Mouse (Mus musculus) liver, embryonic 11.5 days (tissue): ENCODE data around the gene P2rx3. TPM values are rescaled to one million over a fixed set of nuclear protein-coding genes. Genes with fewer than 3 reads are reported as not detected.

Source experiments
- ATAC-seq: fragments of 200-750 bp; cut with Nextera tagmentation; replicated peaks from 2 replicates; pipeline ENCODE4 v1.8.0; 2017; ENCODE audit warnings: moderate number of reproducible peaks, mild to moderate bottlenecking, moderate TSS enrichment, moderate library complexity; ENCODE audit not compliant: low FRiP score
- DNase-seq: peaks from one replicate; pipeline ENCODE4 v3.0.0-alpha.2; 2017; ENCODE audit warnings: low spot score
- H3K27ac ChIP-seq: fragments of 300-500 bp; sonication (generic); 2 replicates; pipeline ENCODE4 v1.5.1; 2014; ENCODE audit warnings: mild to moderate bottlenecking, low read depth, low read length, control low read depth
- H3K27me3 ChIP-seq: fragments of 300-500 bp; sonication (generic); replicated peaks from 2 replicates; pipeline ENCODE4 v1.6.1; 2014; ENCODE audit warnings: low read length, mixed read lengths; ENCODE audit not compliant: control insufficient read depth, insufficient read depth
- H3K36me3 ChIP-seq: fragments of 300-500 bp; sonication (generic); 2 replicates; pipeline ENCODE4 v1.6.1; 2014; ENCODE audit warnings: mild to moderate bottlenecking, low read length, moderate library complexity, mixed read lengths; ENCODE audit not compliant: control insufficient read depth, insufficient read depth
- H3K4me1 ChIP-seq: fragments of 300-500 bp; sonication (generic); replicated peaks from 2 replicates; pipeline ENCODE4 v1.6.1; 2014; ENCODE audit warnings: low read length, mixed read lengths; ENCODE audit not compliant: control insufficient read depth, insufficient read depth
- H3K4me2 ChIP-seq: fragments of 300-500 bp; sonication (generic); 2 replicates; pipeline ENCODE4 v1.6.1; 2014; ENCODE audit warnings: mild to moderate bottlenecking, control low read depth, moderate library complexity
- H3K4me3 ChIP-seq: fragments of 300-500 bp; sonication (generic); 2 replicates; pipeline ENCODE4 v1.5.1; 2014; ENCODE audit warnings: low read depth, low read length, control low read depth
- H3K9ac ChIP-seq: fragments of 300-500 bp; sonication (generic); 2 replicates; pipeline ENCODE4 v1.6.1; 2014; ENCODE audit warnings: low read depth, low read length, control low read depth
- H3K9me3 ChIP-seq: fragments of 300-500 bp; sonication (generic); 2 replicates; pipeline ENCODE4 v1.6.1; 2016; ENCODE audit warnings: low read length, inconsistent platforms, mixed read lengths; ENCODE audit not compliant: control insufficient read depth
- WGBS: fragments of 180-500 bp; shearing (Covaris S2); extraction: QIAGEN DNeasy Blood & Tissue Kit; methylation state at CpG from one replicate; pipeline ENCODE4 v1.1.7; 2014; 5-methylcytosine and 5-hydroxymethylcytosine counted together
- polyA plus RNA-seq: library from polyadenylated mRNA; unstranded; fragments of >200 nt; fragmentation: Nextera tagmentation; extraction: Ambion mirVana; gene quantifications from 2 replicates; pipeline ENCODE4 v1.2.1, GENCODE M21; 2014

Gene P2rx3
- polyA plus RNA-seq, 1 experiment from 2014 or later: 1.1 TPM

DNA sequence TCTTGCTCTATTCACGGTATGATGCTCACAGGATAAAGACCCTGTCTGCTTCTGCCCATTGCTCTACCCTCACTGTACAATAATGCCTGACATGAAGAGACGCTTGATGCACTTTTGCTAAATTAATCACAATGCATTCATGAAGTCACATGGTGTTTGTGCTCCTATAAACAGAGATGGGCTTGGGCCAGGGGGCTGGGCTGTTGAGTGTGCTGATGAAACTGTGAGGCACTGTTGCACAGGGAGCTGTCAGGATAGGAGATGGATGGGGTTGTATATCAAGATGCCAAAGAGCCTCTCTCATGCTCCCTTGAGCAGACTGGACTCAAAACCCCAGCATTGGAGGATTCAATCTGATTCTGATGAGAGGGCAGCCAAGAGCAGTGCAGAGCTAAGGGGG is 4.1 kb downstream of the P2rx3 start:
- 69% methylated on average over 2 of the region's 2 CpGs for WGBS
- Histone ChIP-seq H3K27me3 (peaks cover 16% of the 10 kb centered on the region), H3K4me3 (no peak overlapping the region), H3K9ac (no peak overlapping the region), H3K27ac (no peak overlapping the region), H3K4me1 (peaks cover 5% of the 10 kb centered on the region), H3K36me3 (no peaks in the 10 kb centered on the region), H3K9me3 (no peaks in the 10 kb centered on the region), H3K4me2 (no peak overlapping the region)
- no peak for ATAC-seq
- DNase-seq: no peak

GRCm38 (mm10) chr2:85030989-85031388 is 6.3 kb downstream of the P2rx3 start:
- H3K4me3 ChIP-seq: no peak overlapping the region
- no peak for DNase-seq
- no peaks in the 10 kb centered on the region for H3K36me3 ChIP-seq
- H3K4me1 ChIP-seq: 0 out of 2 replicates have a peak, but pooled peaks cover 1% of the 10 kb centered on the region
- H3K9ac ChIP-seq: no peak overlapping the region
- 49% methylated on average over 6 of the region's 6 CpGs for WGBS
- H3K27ac ChIP-seq: no peak overlapping the region
- peaks cover 16% of the 10 kb centered on the region for H3K27me3 ChIP-seq
- H3K4me2 ChIP-seq: no peak overlapping the region
- H3K9me3 ChIP-seq: no peaks in the 10 kb centered on the region
- ATAC-seq: no peak

DNA sequence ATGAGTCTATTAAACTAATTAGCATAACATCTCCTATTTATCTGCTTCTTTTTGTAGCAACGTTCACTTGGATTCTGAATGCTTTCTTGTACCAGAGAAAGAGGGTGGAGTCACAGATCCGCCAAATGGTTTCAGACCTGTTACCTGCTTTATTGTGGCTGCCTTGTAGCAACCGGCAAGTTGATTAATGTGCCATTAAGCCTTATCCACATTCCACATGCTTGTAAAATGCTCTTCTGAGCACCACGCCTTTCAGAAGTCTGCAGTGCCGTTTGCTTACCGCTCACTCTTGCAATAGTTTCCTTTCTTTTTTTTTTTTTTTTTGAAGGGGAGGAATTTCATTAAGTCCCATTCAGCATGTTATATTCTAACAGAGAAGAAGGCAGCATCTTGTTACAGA is 7.4 kb downstream of the P2rx3 start:
- Histone ChIP-seq H3K4me2 (no peak overlapping the region), H3K9me3 (no peaks in the 10 kb centered on the region), H3K36me3 (no peaks in the 10 kb centered on the region), H3K27me3 (peaks cover 12% of the 10 kb centered on the region), H3K4me1 (no peaks in the 10 kb centered on the region), H3K4me3 (no peak overlapping the region), H3K27ac (no peak overlapping the region), H3K9ac (no peak overlapping the region)
- ATAC-seq (no peak), DNase-seq (no peak)
- WGBS: 54% methylated on average over 6 of the region's 6 CpGs

- no peak overlapping the region for H3K4me3 ChIP-seq
- no peak overlapping the region for H3K4me2 ChIP-seq
- no peaks in the 10 kb centered on the region for H3K36me3 ChIP-seq
- H3K27me3 ChIP-seq: peaks cover 11% of the 10 kb centered on the region
- WGBS: 40% methylated on average over 5 of the region's 5 CpGs
- H3K9ac ChIP-seq: no peak overlapping the region
- no peak for DNase-seq
- no peak for ATAC-seq
- no peaks in the 10 kb centered on the region for H3K4me1 ChIP-seq
- H3K27ac ChIP-seq: no peak overlapping the region
- H3K9me3 ChIP-seq: no peaks in the 10 kb centered on the region
Measured at GRCm38 (mm10) chr2:85027281-85027680, 10.0 kb downstream of the P2rx3 start.

GRCm38 (mm10) chr2:85026178-85026577 is 11.1 kb downstream of the P2rx3 start:
- no peak overlapping the region for H3K4me3 ChIP-seq
- H3K4me2 ChIP-seq: no peak overlapping the region
- H3K4me1 ChIP-seq: no peaks in the 10 kb centered on the region
- H3K27me3 ChIP-seq: peaks cover 8% of the 10 kb centered on the region; the same call in 1 of the 2 replicates
- H3K9me3 ChIP-seq: no peaks in the 10 kb centered on the region
- H3K9ac ChIP-seq: no peak overlapping the region
- DNase-seq (no peak), ATAC-seq (0 out of 2 replicates have a peak, but pooled peaks have one; percentile 16)
- WGBS: 78% methylated on average over 3 of the region's 3 CpGs
- no peaks in the 10 kb centered on the region for H3K36me3 ChIP-seq
- H3K27ac ChIP-seq: no peak overlapping the region

DNA sequence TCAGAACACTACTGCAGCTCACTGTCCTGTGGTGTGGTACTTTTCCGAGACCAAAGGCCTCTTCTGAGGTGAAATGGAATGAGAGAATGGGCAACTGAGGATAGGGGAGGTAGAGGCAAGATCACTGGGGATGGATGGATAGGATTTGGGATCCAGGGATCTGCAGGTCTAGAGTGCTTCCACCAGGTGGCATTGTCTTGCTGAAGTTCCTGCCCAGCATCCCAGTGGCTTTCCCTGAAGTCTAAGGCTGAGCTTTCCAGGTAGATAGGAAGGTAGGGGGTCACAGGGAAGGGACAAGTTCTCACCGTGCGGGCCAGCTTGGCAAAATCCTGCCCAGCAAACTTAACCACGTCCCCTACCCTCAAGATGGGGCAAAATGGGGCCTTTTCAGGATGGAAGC is 15.2 kb downstream of the P2rx3 start:
- WGBS: 20% methylated on average over 4 of the region's 4 CpGs
- Histone ChIP-seq H3K9ac (no peak overlapping the region), H3K9me3 (no peaks in the 10 kb centered on the region), H3K4me3 (no peak overlapping the region), H3K4me1 (no peaks in the 10 kb centered on the region), H3K4me2 (no peak overlapping the region), H3K27ac (no peak overlapping the region), H3K27me3 (peaks cover 8% of the 10 kb centered on the region; the same call in 1 of the 2 replicates), H3K36me3 (no peaks in the 10 kb centered on the region)
- DNase-seq (no peak), ATAC-seq (no peak)

- Histone ChIP-seq H3K4me2 (no peak overlapping the region), H3K9me3 (no peaks in the 10 kb centered on the region), H3K27ac (no peak overlapping the region), H3K4me1 (peaks cover 23% of the 10 kb centered on the region), H3K9ac (no peak overlapping the region), H3K4me3 (no peak overlapping the region), H3K36me3 (no peaks in the 10 kb centered on the region), H3K27me3 (no peaks in the 10 kb centered on the region)
- DNase-seq: no peak
- ATAC-seq: no peak
- WGBS: 49% methylated on average over 3 of the region's 3 CpGs
Measured at GRCm38 (mm10) chr2:85014588-85014982, 22.7 kb downstream of the P2rx3 start.

- Histone ChIP-seq H3K36me3 (no peaks in the 10 kb centered on the region), H3K27me3 (no peaks in the 10 kb centered on the region), H3K9ac (no peak overlapping the region), H3K4me2 (peak overlapping the region; percentile 9; the same call in 1 of the 2 replicates), H3K9me3 (no peaks in the 10 kb centered on the region), H3K4me1 (peaks cover 23% of the 10 kb centered on the region), H3K4me3 (no peak overlapping the region), H3K27ac (no peak overlapping the region)
- ATAC-seq (no peak), DNase-seq (no peak)
- WGBS: 67% methylated on average over 5 of the region's 5 CpGs
Measured at GRCm38 (mm10) chr2:85013826-85014587, 23.3 kb downstream of the P2rx3 start.

GRCm38 (mm10) chr2:85012679-85013078 is 24.6 kb downstream of the P2rx3 start:
- no peaks in the 10 kb centered on the region for H3K27me3 ChIP-seq
- no peaks in the 10 kb centered on the region for H3K9me3 ChIP-seq
- DNase-seq: no peak
- peaks cover 23% of the 10 kb centered on the region for H3K4me1 ChIP-seq
- 53% methylated on average over 14 of the region's 14 CpGs for WGBS
- peak overlapping the region; percentile 96 for H3K27ac ChIP-seq
- peak overlapping the region; percentile 64 for H3K4me2 ChIP-seq
- H3K4me3 ChIP-seq: peak overlapping the region; percentile 17
- no peaks in the 10 kb centered on the region for H3K36me3 ChIP-seq
- H3K9ac ChIP-seq: peak overlapping the region; percentile 61
- ATAC-seq: peak; percentile 67
